Mouse (Mus musculus): Measurements from ENCODE around the gene Adcy7. TPM values are rescaled to one million over a fixed set of nuclear protein-coding genes. Genes with fewer than 3 reads are reported as not detected.

The Adcy7 gene
- polyA plus RNA-seq, 1 experiment, result 7.7 TPM

DNA sequence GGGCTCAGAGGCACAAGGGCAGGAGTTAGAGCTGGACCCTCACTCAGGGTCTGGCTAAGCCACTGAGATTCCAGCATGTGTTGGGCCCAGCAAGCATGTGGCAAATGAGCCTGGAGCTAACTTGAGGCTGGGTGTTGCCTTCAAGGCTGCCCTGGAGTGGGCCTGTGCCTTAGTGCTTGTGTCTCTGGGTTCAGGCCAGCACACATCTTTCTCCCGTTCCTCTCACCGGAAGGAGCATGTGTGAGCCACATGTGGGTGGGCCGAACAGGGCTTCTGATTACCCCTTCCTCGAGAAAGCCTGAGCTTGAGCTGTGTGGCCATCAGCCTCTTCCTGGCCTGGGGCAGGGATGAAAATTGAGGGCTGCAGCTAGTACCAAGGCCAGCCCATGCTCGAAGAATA is 45.1 kb downstream of the Adcy7 start:
- 68% methylated on average over 5 of the region's 5 CpGs for WGBS
- TF ChIP-seq POLR2A (IDR thresholded peaks at IDR 0.05; ENCODE audit: low read depth, low read length) (no peak), CTCF (IDR thresholded peaks at IDR 0.05; ENCODE audit: extremely low read depth, insufficient read length, insufficient replicate concordance, low read depth, low read length) (no peak)
- Histone ChIP-seq H3K4me1 (ENCODE audit: control insufficient read depth, insufficient read depth, insufficient read length, low read length) (no peaks in the 10 kb centered on the region), H3K27ac (ENCODE audit: insufficient read depth, low read depth, low read length) (no peak overlapping the region), H3K27me3 (ENCODE audit: control insufficient read depth, insufficient read depth, low read length) (no peaks in the 10 kb centered on the region), H3K4me3 (ENCODE audit: low read depth, low read length) (no peak overlapping the region), H3K36me3 (ENCODE audit: control insufficient read depth, insufficient read depth, low read length) (no peaks in the 10 kb centered on the region)

- 80% methylated on average over 8 of the region's 8 CpGs for WGBS
- H3K4me3 ChIP-seq (ENCODE audit: low read depth, low read length), result no peak overlapping the region
- no peaks in the 10 kb centered on the region for H3K36me3 ChIP-seq (ENCODE audit: control insufficient read depth, insufficient read depth, low read length)
- TF ChIP-seq POLR2A (IDR thresholded peaks at IDR 0.05; ENCODE audit: low read depth, low read length) (no peak), CTCF (IDR thresholded peaks at IDR 0.05; ENCODE audit: extremely low read depth, insufficient read length, insufficient replicate concordance, low read depth, low read length) (no peak)
- no peaks in the 10 kb centered on the region for H3K27me3 ChIP-seq (ENCODE audit: control insufficient read depth, insufficient read depth, low read length)
- H3K4me1 ChIP-seq (ENCODE audit: control insufficient read depth, insufficient read depth, insufficient read length, low read length), result no peaks in the 10 kb centered on the region
- H3K27ac ChIP-seq (ENCODE audit: insufficient read depth, low read depth, low read length), result no peak overlapping the region
These were observed 45.9 kb downstream of the Adcy7 start for GRCm38 (mm10) chr8:88318151-88318550.

DNA sequence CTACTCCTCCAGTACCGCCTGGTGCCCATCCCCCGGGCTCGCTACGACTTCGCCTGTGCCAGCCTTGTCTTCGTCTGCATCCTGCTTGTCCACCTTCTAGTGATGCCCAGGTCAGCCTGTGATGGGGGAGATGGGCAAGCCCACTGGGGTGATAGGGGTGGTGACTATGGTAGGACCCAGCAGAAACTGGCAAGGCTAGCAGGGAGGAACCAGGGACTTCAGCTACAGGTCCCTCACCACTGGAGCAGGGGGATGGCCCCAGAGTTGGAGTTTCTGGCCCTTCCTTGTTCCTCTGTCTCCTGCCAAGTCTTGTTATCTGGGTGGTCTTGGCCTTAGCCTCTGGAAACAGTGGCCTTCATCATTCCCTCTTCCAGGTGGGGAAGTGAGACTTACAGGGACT is 47.9 kb downstream of the Adcy7 start:
- Histone ChIP-seq H3K27ac (ENCODE audit: insufficient read depth, low read depth, low read length) (no peak overlapping the region), H3K36me3 (ENCODE audit: control insufficient read depth, insufficient read depth, low read length) (no peaks in the 10 kb centered on the region), H3K4me3 (ENCODE audit: low read depth, low read length) (no peak overlapping the region), H3K27me3 (ENCODE audit: control insufficient read depth, insufficient read depth, low read length) (no peaks in the 10 kb centered on the region), H3K4me1 (ENCODE audit: control insufficient read depth, insufficient read depth, insufficient read length, low read length) (no peaks in the 10 kb centered on the region)
- WGBS, result 94% methylated on average over 6 of the region's 6 CpGs
- no peak for TF ChIP-seq CTCF (IDR thresholded peaks at IDR 0.05; ENCODE audit: extremely low read depth, insufficient read length, insufficient replicate concordance, low read depth, low read length)
- no peak for TF ChIP-seq POLR2A (IDR thresholded peaks at IDR 0.05; ENCODE audit: low read depth, low read length)

DNA sequence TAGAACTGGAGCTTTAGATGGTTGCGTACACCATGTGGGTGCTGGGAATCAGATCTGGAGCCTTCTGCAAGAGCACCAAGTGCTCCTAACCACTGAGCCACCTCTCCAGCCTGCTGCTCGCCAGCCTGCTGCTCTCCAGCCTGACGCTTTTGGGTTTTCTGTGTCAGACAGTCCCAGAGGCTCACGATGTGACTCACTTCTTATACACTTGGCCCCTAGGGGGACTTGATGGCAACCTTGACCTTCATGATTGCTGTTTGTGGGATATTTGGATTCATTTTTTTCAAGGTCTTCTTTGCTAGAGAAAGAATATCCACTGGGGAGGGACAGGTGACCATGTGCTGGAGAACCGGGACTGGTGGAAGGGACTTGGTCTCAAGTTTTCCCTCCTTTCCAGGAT is 49.2 kb downstream of the Adcy7 start:
- WGBS, result 91% methylated on average over 5 of the region's 5 CpGs
- H3K27ac ChIP-seq (ENCODE audit: insufficient read depth, low read depth, low read length), result no peak overlapping the region
- H3K36me3 ChIP-seq (ENCODE audit: control insufficient read depth, insufficient read depth, low read length), result peaks cover 9% of the 10 kb centered on the region

GRCm38 (mm10) chr8:88323523-88323922 is 51.3 kb downstream of the Adcy7 start:
- TF ChIP-seq POLR2A (IDR thresholded peaks at IDR 0.05; ENCODE audit: low read depth, low read length), result no peak
- TF ChIP-seq CTCF (IDR thresholded peaks at IDR 0.05; ENCODE audit: extremely low read depth, insufficient read length, insufficient replicate concordance, low read depth, low read length), result no peak
- 63% methylated on average over 5 of the region's 5 CpGs for WGBS
- Histone ChIP-seq H3K36me3 (ENCODE audit: control insufficient read depth, insufficient read depth, low read length) (peaks cover 20% of the 10 kb centered on the region), H3K4me3 (ENCODE audit: low read depth, low read length) (no peak overlapping the region), H3K27ac (ENCODE audit: insufficient read depth, low read depth, low read length) (no peak overlapping the region), H3K4me1 (ENCODE audit: control insufficient read depth, insufficient read depth, insufficient read length, low read length) (no peaks in the 10 kb centered on the region), H3K27me3 (ENCODE audit: control insufficient read depth, insufficient read depth, low read length) (no peaks in the 10 kb centered on the region)

More for the DNA sequence above, 49.2 kb downstream of the Adcy7 start:
- H3K4me1 ChIP-seq (ENCODE audit: control insufficient read depth, insufficient read depth, insufficient read length, low read length), result no peaks in the 10 kb centered on the region
- TF ChIP-seq POLR2A (IDR thresholded peaks at IDR 0.05; ENCODE audit: low read depth, low read length) (no peak), CTCF (IDR thresholded peaks at IDR 0.05; ENCODE audit: extremely low read depth, insufficient read length, insufficient replicate concordance, low read depth, low read length) (no peak)
- no peaks in the 10 kb centered on the region for H3K27me3 ChIP-seq (ENCODE audit: control insufficient read depth, insufficient read depth, low read length)
- no peak overlapping the region for H3K4me3 ChIP-seq (ENCODE audit: low read depth, low read length)

DNA sequence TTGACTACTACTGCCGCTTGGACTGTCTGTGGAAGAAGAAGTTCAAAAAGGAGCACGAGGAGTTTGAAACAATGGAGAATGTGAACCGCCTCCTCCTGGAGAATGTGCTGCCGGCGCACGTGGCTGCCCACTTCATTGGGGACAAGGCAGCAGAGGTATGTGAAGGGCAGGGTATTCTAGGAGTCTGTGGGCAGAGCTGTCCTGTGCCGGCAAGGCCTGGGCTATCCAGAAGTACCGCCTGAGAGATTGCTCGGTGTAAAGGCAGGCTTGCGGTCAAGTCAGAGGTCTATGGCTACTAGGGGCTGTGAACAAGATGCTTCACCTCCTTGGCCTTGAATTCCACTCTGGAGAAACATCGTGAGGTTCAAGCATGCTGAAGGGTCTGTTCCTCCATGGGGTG is 52.6 kb downstream of the Adcy7 start:
- Histone ChIP-seq H3K4me1 (ENCODE audit: control insufficient read depth, insufficient read depth, insufficient read length, low read length) (no peaks in the 10 kb centered on the region), H3K36me3 (ENCODE audit: control insufficient read depth, insufficient read depth, low read length) (peaks cover 27% of the 10 kb centered on the region), H3K4me3 (ENCODE audit: low read depth, low read length) (no peak overlapping the region), H3K27ac (ENCODE audit: insufficient read depth, low read depth, low read length) (no peak overlapping the region), H3K27me3 (ENCODE audit: control insufficient read depth, insufficient read depth, low read length) (no peaks in the 10 kb centered on the region)
- WGBS, result 80% methylated on average over 11 of the region's 11 CpGs
- TF ChIP-seq CTCF (IDR thresholded peaks at IDR 0.05; ENCODE audit: extremely low read depth, insufficient read length, insufficient replicate concordance, low read depth, low read length) (no peak), POLR2A (IDR thresholded peaks at IDR 0.05; ENCODE audit: low read depth, low read length) (no peak)

DNA sequence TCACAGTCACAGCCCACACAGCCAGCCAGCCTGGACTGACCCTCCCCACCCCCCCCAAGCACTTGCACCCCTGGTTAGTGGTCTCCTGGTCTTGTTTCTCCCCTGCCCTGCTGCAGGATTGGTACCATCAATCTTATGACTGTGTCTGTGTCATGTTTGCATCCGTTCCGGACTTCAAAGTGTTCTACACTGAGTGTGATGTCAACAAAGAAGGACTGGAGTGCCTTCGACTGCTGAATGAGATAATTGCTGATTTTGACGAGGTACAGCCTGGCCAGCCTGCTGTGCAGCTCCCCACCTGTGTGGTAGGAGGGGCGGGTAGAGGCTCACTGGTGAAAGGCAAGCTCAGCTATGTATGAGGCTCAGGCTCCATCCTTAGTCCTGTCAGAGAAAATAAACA is 53.0 kb downstream of the Adcy7 start:
- Histone ChIP-seq H3K36me3 (ENCODE audit: control insufficient read depth, insufficient read depth, low read length) (peaks cover 30% of the 10 kb centered on the region), H3K27ac (ENCODE audit: insufficient read depth, low read depth, low read length) (no peak overlapping the region), H3K4me3 (ENCODE audit: low read depth, low read length) (no peak overlapping the region), H3K27me3 (ENCODE audit: control insufficient read depth, insufficient read depth, low read length) (no peaks in the 10 kb centered on the region), H3K4me1 (ENCODE audit: control insufficient read depth, insufficient read depth, insufficient read length, low read length) (no peaks in the 10 kb centered on the region)
- no peak for TF ChIP-seq CTCF (IDR thresholded peaks at IDR 0.05; ENCODE audit: extremely low read depth, insufficient read length, insufficient replicate concordance, low read depth, low read length)
- no peak for TF ChIP-seq POLR2A (IDR thresholded peaks at IDR 0.05; ENCODE audit: low read depth, low read length)
- 50% methylated on average over 5 of the region's 5 CpGs for WGBS

- no peak for TF ChIP-seq POLR2A (IDR thresholded peaks at IDR 0.05; ENCODE audit: low read depth, low read length)
- Histone ChIP-seq H3K4me1 (ENCODE audit: control insufficient read depth, insufficient read depth, insufficient read length, low read length) (no peaks in the 10 kb centered on the region), H3K27ac (ENCODE audit: insufficient read depth, low read depth, low read length) (no peak overlapping the region), H3K4me3 (ENCODE audit: low read depth, low read length) (no peak overlapping the region), H3K27me3 (ENCODE audit: control insufficient read depth, insufficient read depth, low read length) (no peaks in the 10 kb centered on the region), H3K36me3 (ENCODE audit: control insufficient read depth, insufficient read depth, low read length) (peaks cover 33% of the 10 kb centered on the region)
- 85% methylated on average over 5 of the region's 5 CpGs for WGBS
These were observed 53.6 kb downstream of the Adcy7 start for GRCm38 (mm10) chr8:88325795-88326194.
